Mouse (Mus musculus) forebrain, embryonic 12.5 days (tissue): ENCODE data around the gene Hyal3. TPM values are rescaled to one million over a fixed set of nuclear protein-coding genes. Genes with fewer than 3 reads are reported as not detected.

Experiments used
- ATAC-seq: fragments of 200-750 bp; cut with Nextera tagmentation; 2 replicates; pipeline ENCODE4 v1.8.0; 2017; ENCODE audit warnings: moderate TSS enrichment; ENCODE audit not compliant: low FRiP score
- H3K27ac ChIP-seq: fragments of 300-500 bp; sonication (generic); 2 replicates; pipeline ENCODE4 v1.5.1; 2016; ENCODE audit warnings: mild to moderate bottlenecking
- H3K27me3 ChIP-seq: fragments of 300-500 bp; sonication (generic); 2 replicates; pipeline ENCODE4 v1.6.1; 2016; ENCODE audit warnings: mild to moderate bottlenecking
- H3K36me3 ChIP-seq: fragments of 300-500 bp; sonication (generic); replicated peaks from 2 replicates; pipeline ENCODE4 v1.6.1; 2016; ENCODE audit warnings: mild to moderate bottlenecking
- H3K4me1 ChIP-seq: fragments of 300-500 bp; sonication (generic); 2 replicates; pipeline ENCODE4 v1.6.1; 2016
- H3K4me2 ChIP-seq: fragments of 300-500 bp; sonication (generic); 2 replicates; pipeline ENCODE4 v1.6.1; 2016; ENCODE audit warnings: mild to moderate bottlenecking, moderate library complexity
- H3K4me3 ChIP-seq: fragments of 300-500 bp; sonication (generic); replicated peaks from 2 replicates; pipeline ENCODE4 v1.5.1; 2016; ENCODE audit warnings: mild to moderate bottlenecking
- H3K9ac ChIP-seq: fragments of 300-500 bp; sonication (generic); 2 replicates; pipeline ENCODE4 v1.6.1; 2016; ENCODE audit warnings: mild to moderate bottlenecking
- H3K9me3 ChIP-seq: fragments of 300-500 bp; sonication (generic); 2 replicates; pipeline ENCODE4 v1.6.1; 2016
- WGBS: fragments of 180-500 bp; shearing (Covaris S2); methylation state at CpG from one replicate; pipeline ENCODE4 v1.1.7; 2016; 5-methylcytosine and 5-hydroxymethylcytosine counted together
- polyA plus RNA-seq: library from polyadenylated mRNA; unstranded; fragments of >200 nt; fragmentation: Nextera tagmentation; extraction: Ambion mirVana; gene quantifications from 2 replicates; pipeline ENCODE4 v1.2.1, GENCODE M21; 2016

The Hyal3 gene
- polyA plus RNA-seq, 1 experiment from 2014 or later = 0.80 TPM

- Histone ChIP-seq H3K4me1 (peaks cover 38% of the 10 kb centered on the region), H3K27ac (no peak overlapping the region), H3K36me3 (peaks cover 38% of the 10 kb centered on the region), H3K9ac (no peak overlapping the region), H3K4me3 (no peak overlapping the region), H3K4me2 (peak overlapping the region; percentile 94), H3K9me3 (no peaks in the 10 kb centered on the region), H3K27me3 (peaks cover 7% of the 10 kb centered on the region)
- no peak for ATAC-seq
- 92% methylated on average over 11 of the region's 11 CpGs for WGBS
Measured at GRCm38 (mm10) chr9:107543299-107543698, 37.3 kb upstream of the Hyal3 start.

- H3K4me2 ChIP-seq = no peak overlapping the region
- H3K9me3 ChIP-seq = no peaks in the 10 kb centered on the region
- H3K27ac ChIP-seq = no peak overlapping the region
- no peak overlapping the region for H3K9ac ChIP-seq
- 96% methylated on average over 17 of the region's 17 CpGs for WGBS
- peaks cover 16% of the 10 kb centered on the region for H3K27me3 ChIP-seq
- peaks cover 28% of the 10 kb centered on the region for H3K36me3 ChIP-seq
- no peak for ATAC-seq
- H3K4me1 ChIP-seq = peaks cover 38% of the 10 kb centered on the region
- H3K4me3 ChIP-seq = no peak overlapping the region
Measured at GRCm38 (mm10) chr9:107544196-107544700, 36.4 kb upstream of the Hyal3 start.

- no peak overlapping the region for H3K4me3 ChIP-seq
- 96% methylated on average over 12 of the region's 12 CpGs for WGBS
- H3K9me3 ChIP-seq = no peaks in the 10 kb centered on the region
- H3K27ac ChIP-seq = no peak overlapping the region
- peaks cover 23% of the 10 kb centered on the region for H3K36me3 ChIP-seq
- ATAC-seq = no peak
- peaks cover 21% of the 10 kb centered on the region for H3K27me3 ChIP-seq
- peaks cover 38% of the 10 kb centered on the region for H3K4me1 ChIP-seq
- H3K4me2 ChIP-seq = no peak overlapping the region
- no peak overlapping the region for H3K9ac ChIP-seq
Measured at GRCm38 (mm10) chr9:107544729-107545128, 35.9 kb upstream of the Hyal3 start.

GRCm38 (mm10) chr9:107545199-107545598 lies 35.4 kb upstream of the Hyal3 start:
- Histone ChIP-seq H3K27me3 (peaks cover 26% of the 10 kb centered on the region), H3K4me3 (no peak overlapping the region), H3K4me1 (peaks cover 38% of the 10 kb centered on the region), H3K4me2 (no peak overlapping the region), H3K9ac (no peak overlapping the region), H3K36me3 (peaks cover 19% of the 10 kb centered on the region), H3K27ac (no peak overlapping the region), H3K9me3 (no peaks in the 10 kb centered on the region)
- 87% methylated on average over 10 of the region's 10 CpGs for WGBS
- no peak for ATAC-seq

- Histone ChIP-seq H3K4me2 (no peak overlapping the region), H3K9ac (no peak overlapping the region), H3K9me3 (no peaks in the 10 kb centered on the region), H3K36me3 (peaks cover 15% of the 10 kb centered on the region), H3K27ac (no peak overlapping the region), H3K4me3 (no peak overlapping the region), H3K27me3 (peaks cover 30% of the 10 kb centered on the region), H3K4me1 (peaks cover 35% of the 10 kb centered on the region)
- WGBS = 8% methylated on average over 3 of the region's 3 CpGs
- no peak for ATAC-seq
Measured at GRCm38 (mm10) chr9:107545602-107546001, 35.0 kb upstream of the Hyal3 start.

GRCm38 (mm10) chr9:107547026-107547425 lies 33.6 kb upstream of the Hyal3 start, which contains the start of gene Zmynd10:
TSS of gene Zmynd10 (plus strand) at chr9:107547298.
- WGBS = 5% methylated on average over 20 of the region's 20 CpGs
- peak; percentile 72 for ATAC-seq
- Histone ChIP-seq H3K9me3 (no peaks in the 10 kb centered on the region), H3K4me3 (peak within 1 kb of the TSS; percentile 23), H3K27ac (peak within 1 kb of the TSS; percentile 71), H3K4me2 (peak within 1 kb of the TSS; percentile 51), H3K27me3 (peaks cover 44% of the 10 kb centered on the region), H3K9ac (peak within 1 kb of the TSS; percentile 40; the same call in 1 of the 2 replicates), H3K36me3 (peaks cover 15% of the 10 kb centered on the region), H3K4me1 (peaks cover 37% of the 10 kb centered on the region)

GRCm38 (mm10) chr9:107547957-107548356 lies 32.7 kb upstream of the Hyal3 start:
- ATAC-seq = no peak
- Histone ChIP-seq H3K27ac (no peak overlapping the region), H3K36me3 (peaks cover 15% of the 10 kb centered on the region), H3K4me3 (no peak overlapping the region), H3K9me3 (no peaks in the 10 kb centered on the region), H3K4me1 (peaks cover 37% of the 10 kb centered on the region), H3K4me2 (no peak overlapping the region), H3K27me3 (peaks cover 53% of the 10 kb centered on the region), H3K9ac (no peak overlapping the region)
- 79% methylated on average over 5 of the region's 5 CpGs for WGBS

GRCm38 (mm10) chr9:107548820-107549219 lies 31.8 kb upstream of the Hyal3 start:
- WGBS = 90% methylated on average over 10 of the region's 10 CpGs
- Histone ChIP-seq H3K27ac (no peak overlapping the region), H3K9me3 (no peaks in the 10 kb centered on the region), H3K4me3 (no peak overlapping the region), H3K36me3 (peaks cover 11% of the 10 kb centered on the region), H3K9ac (no peak overlapping the region), H3K4me2 (no peak overlapping the region), H3K27me3 (peaks cover 59% of the 10 kb centered on the region), H3K4me1 (peaks cover 44% of the 10 kb centered on the region)
- no peak for ATAC-seq

- no peak for ATAC-seq
- Histone ChIP-seq H3K36me3 (peaks cover 4% of the 10 kb centered on the region), H3K27me3 (peaks cover 59% of the 10 kb centered on the region), H3K9ac (no peak overlapping the region), H3K4me1 (peaks cover 47% of the 10 kb centered on the region), H3K4me2 (no peak overlapping the region), H3K4me3 (no peak overlapping the region), H3K9me3 (no peaks in the 10 kb centered on the region), H3K27ac (no peak overlapping the region)
- WGBS = 90% methylated on average over 20 of the region's 20 CpGs
Measured at GRCm38 (mm10) chr9:107549297-107550074, 31.1 kb upstream of the Hyal3 start.

- no peaks in the 10 kb centered on the region for H3K36me3 ChIP-seq
- peak overlapping the region; percentile 40 for H3K4me3 ChIP-seq
- peak overlapping the region; percentile 61 for H3K4me2 ChIP-seq
- peaks cover 53% of the 10 kb centered on the region for H3K4me1 ChIP-seq
- WGBS = 26% methylated on average over 23 of the region's 23 CpGs
- no peaks in the 10 kb centered on the region for H3K9me3 ChIP-seq
- H3K9ac ChIP-seq = 0 out of 2 replicates have a peak overlapping the region, but pooled peaks have one; percentile 51
- no peak overlapping the region for H3K27ac ChIP-seq
- no peak for ATAC-seq
- peaks cover 59% of the 10 kb centered on the region for H3K27me3 ChIP-seq
Measured at GRCm38 (mm10) chr9:107550491-107551116, 30.0 kb upstream of the Hyal3 start.

- 0 out of 2 replicates have a peak, but pooled peaks have one; percentile 2 for ATAC-seq
- 1% methylated on average over 63 of the region's 63 CpGs for WGBS
Measured at GRCm38 (mm10) chr9:107551117-107551889, 29.3 kb upstream of the Hyal3 start, which contains the start of gene Rassf1. TSS of gene Rassf1 (plus strand) at chr9:107551555.

More at GRCm38 (mm10) chr9:107551117-107551889, 29.3 kb upstream of the Hyal3 start, which contains the start of gene Rassf1:
- H3K9ac ChIP-seq = peak within 1 kb of the TSS; percentile 51
- H3K9me3 ChIP-seq = no peaks in the 10 kb centered on the region
- peaks cover 59% of the 10 kb centered on the region for H3K27me3 ChIP-seq
- peak within 1 kb of the TSS; percentile 40 for H3K4me3 ChIP-seq
- peak within 1 kb of the TSS; percentile 61 for H3K4me2 ChIP-seq
- no peaks in the 10 kb centered on the region for H3K36me3 ChIP-seq
- H3K27ac ChIP-seq = 0 out of 2 replicates have a peak within 1 kb of the TSS, but pooled peaks have one; percentile 4
- peaks cover 58% of the 10 kb centered on the region for H3K4me1 ChIP-seq
